Mouse (Mus musculus) liver, adult 2 months (tissue): ENCODE results near the gene Hlcs.

ENCODE experiments used
- CTCF ChIP-seq: fragments of 200-500 bp; IDR thresholded peaks from 2 replicates; pipeline ENCODE4 v1.5.1; 2011; ENCODE audit warnings: low read depth, low read length, control low read depth
- POLR2A ChIP-seq: fragments of 200-500 bp; IDR thresholded peaks from 2 replicates; pipeline ENCODE4 v1.6.1; 2011; ENCODE audit warnings: low read length, control low read depth; ENCODE audit not compliant: insufficient read depth; ENCODE audit errors: extremely low read depth

GRCm38 (mm10) chr16:94208826-94209225 is 104.5 kb downstream of the Hlcs start:
- TF ChIP-seq CTCF, result no peak
- no peak for TF ChIP-seq POLR2A
